Mouse (Mus musculus): ENCODE results near the gene Dqx1. TPM values are rescaled to one million over a fixed set of nuclear protein-coding genes. Genes with fewer than 3 reads are reported as not detected.
A peak's percentile ranks its signal among the peaks of the same experiment; 100 is the strongest.

The Dqx1 gene
- polyA plus RNA-seq, 1 experiment, result 0.84 TPM

GRCm38 (mm10) chr6:83024421-83024820, 33.2 kb upstream of the Dqx1 start:
- TF ChIP-seq CTCF (IDR thresholded peaks at IDR 0.05; ENCODE audit: control insufficient read depth, insufficient read depth, insufficient replicate concordance, low read depth, low read length) (no peak), POLR2A (IDR thresholded peaks at IDR 0.05; ENCODE audit: control insufficient read depth, low read depth, low read length) (no peak)
- H3K27ac ChIP-seq (ENCODE audit: control insufficient read depth, insufficient read depth, low read depth, low read length), result peak overlapping the region; percentile 16; the same call in 1 of the 2 replicates
- no peak overlapping the region for H3K4me3 ChIP-seq (ENCODE audit: control insufficient read depth, low read depth, low read length)
- no peaks in the 10 kb centered on the region for H3K4me1 ChIP-seq (ENCODE audit: control insufficient read depth, insufficient read depth, low read length)
- no peaks in the 10 kb centered on the region for H3K36me3 ChIP-seq (ENCODE audit: control insufficient read depth, insufficient read depth, low read length)
- no peaks in the 10 kb centered on the region for H3K27me3 ChIP-seq (ENCODE audit: control insufficient read depth, insufficient read depth, low read length)

- no peak overlapping the region for H3K4me3 ChIP-seq (ENCODE audit: control insufficient read depth, low read depth, low read length)
- H3K27ac ChIP-seq (ENCODE audit: control insufficient read depth, insufficient read depth, low read depth, low read length), result no peak overlapping the region
- no peaks in the 10 kb centered on the region for H3K4me1 ChIP-seq (ENCODE audit: control insufficient read depth, insufficient read depth, low read length)
- no peaks in the 10 kb centered on the region for H3K27me3 ChIP-seq (ENCODE audit: control insufficient read depth, insufficient read depth, low read length)
- no peak for TF ChIP-seq POLR2A (IDR thresholded peaks at IDR 0.05; ENCODE audit: control insufficient read depth, low read depth, low read length)
- H3K36me3 ChIP-seq (ENCODE audit: control insufficient read depth, insufficient read depth, low read length), result no peaks in the 10 kb centered on the region
Observed at GRCm38 (mm10) chr6:83025221-83025620, 32.4 kb upstream of the Dqx1 start.

- H3K27ac ChIP-seq (ENCODE audit: control insufficient read depth, insufficient read depth, low read depth, low read length), result no peak overlapping the region
- no peaks in the 10 kb centered on the region for H3K27me3 ChIP-seq (ENCODE audit: control insufficient read depth, insufficient read depth, low read length)
- no peaks in the 10 kb centered on the region for H3K4me1 ChIP-seq (ENCODE audit: control insufficient read depth, insufficient read depth, low read length)
- TF ChIP-seq CTCF (IDR thresholded peaks at IDR 0.05; ENCODE audit: control insufficient read depth, insufficient read depth, insufficient replicate concordance, low read depth, low read length), result no peak
- TF ChIP-seq POLR2A (IDR thresholded peaks at IDR 0.05; ENCODE audit: control insufficient read depth, low read depth, low read length), result no peak
- H3K4me3 ChIP-seq (ENCODE audit: control insufficient read depth, low read depth, low read length), result no peak overlapping the region
- H3K36me3 ChIP-seq (ENCODE audit: control insufficient read depth, insufficient read depth, low read length), result no peaks in the 10 kb centered on the region
Observed at GRCm38 (mm10) chr6:83027293-83027692, 30.4 kb upstream of the Dqx1 start.

GRCm38 (mm10) chr6:83027706-83028105, 29.9 kb upstream of the Dqx1 start:
- no peak overlapping the region for H3K27ac ChIP-seq (ENCODE audit: control insufficient read depth, insufficient read depth, low read depth, low read length)
- H3K4me3 ChIP-seq (ENCODE audit: control insufficient read depth, low read depth, low read length), result no peak overlapping the region
- TF ChIP-seq CTCF (IDR thresholded peaks at IDR 0.05; ENCODE audit: control insufficient read depth, insufficient read depth, insufficient replicate concordance, low read depth, low read length) (no peak), POLR2A (IDR thresholded peaks at IDR 0.05; ENCODE audit: control insufficient read depth, low read depth, low read length) (no peak)
- H3K4me1 ChIP-seq (ENCODE audit: control insufficient read depth, insufficient read depth, low read length), result peaks cover 2% of the 10 kb centered on the region
- H3K27me3 ChIP-seq (ENCODE audit: control insufficient read depth, insufficient read depth, low read length), result no peaks in the 10 kb centered on the region
- H3K36me3 ChIP-seq (ENCODE audit: control insufficient read depth, insufficient read depth, low read length), result no peaks in the 10 kb centered on the region

GRCm38 (mm10) chr6:83029777-83030176, 27.9 kb upstream of the Dqx1 start:
- Histone ChIP-seq H3K27ac (ENCODE audit: control insufficient read depth, insufficient read depth, low read depth, low read length) (no peak overlapping the region), H3K27me3 (ENCODE audit: control insufficient read depth, insufficient read depth, low read length) (no peaks in the 10 kb centered on the region), H3K36me3 (ENCODE audit: control insufficient read depth, insufficient read depth, low read length) (no peaks in the 10 kb centered on the region), H3K4me3 (ENCODE audit: control insufficient read depth, low read depth, low read length) (no peak overlapping the region), H3K4me1 (ENCODE audit: control insufficient read depth, insufficient read depth, low read length) (peaks cover 12% of the 10 kb centered on the region)
- TF ChIP-seq POLR2A (IDR thresholded peaks at IDR 0.05; ENCODE audit: control insufficient read depth, low read depth, low read length) (no peak), CTCF (IDR thresholded peaks at IDR 0.05; ENCODE audit: control insufficient read depth, insufficient read depth, insufficient replicate concordance, low read depth, low read length) (no peak)

GRCm38 (mm10) chr6:83031111-83031510, 26.5 kb upstream of the Dqx1 start:
- Histone ChIP-seq H3K27me3 (ENCODE audit: control insufficient read depth, insufficient read depth, low read length) (no peaks in the 10 kb centered on the region), H3K27ac (ENCODE audit: control insufficient read depth, insufficient read depth, low read depth, low read length) (no peak overlapping the region), H3K4me1 (ENCODE audit: control insufficient read depth, insufficient read depth, low read length) (peaks cover 12% of the 10 kb centered on the region), H3K4me3 (ENCODE audit: control insufficient read depth, low read depth, low read length) (no peak overlapping the region), H3K36me3 (ENCODE audit: control insufficient read depth, insufficient read depth, low read length) (no peaks in the 10 kb centered on the region)
- TF ChIP-seq CTCF (IDR thresholded peaks at IDR 0.05; ENCODE audit: control insufficient read depth, insufficient read depth, insufficient replicate concordance, low read depth, low read length) (no peak), POLR2A (IDR thresholded peaks at IDR 0.05; ENCODE audit: control insufficient read depth, low read depth, low read length) (no peak)

GRCm38 (mm10) chr6:83031921-83032590, 25.6 kb upstream of the Dqx1 start:
- peaks cover 12% of the 10 kb centered on the region for H3K4me1 ChIP-seq (ENCODE audit: control insufficient read depth, insufficient read depth, low read length)
- TF ChIP-seq POLR2A (IDR thresholded peaks at IDR 0.05; ENCODE audit: control insufficient read depth, low read depth, low read length), result no peak
- TF ChIP-seq CTCF (IDR thresholded peaks at IDR 0.05; ENCODE audit: control insufficient read depth, insufficient read depth, insufficient replicate concordance, low read depth, low read length), result no peak
- no peaks in the 10 kb centered on the region for H3K27me3 ChIP-seq (ENCODE audit: control insufficient read depth, insufficient read depth, low read length)
- no peak overlapping the region for H3K4me3 ChIP-seq (ENCODE audit: control insufficient read depth, low read depth, low read length)
- no peaks in the 10 kb centered on the region for H3K36me3 ChIP-seq (ENCODE audit: control insufficient read depth, insufficient read depth, low read length)
- H3K27ac ChIP-seq (ENCODE audit: control insufficient read depth, insufficient read depth, low read depth, low read length), result no peak overlapping the region
